Mouse (Mus musculus) cerebellum, adult 2 months (tissue): ENCODE measurements around the gene Ank3.

ENCODE experiments used
- CTCF ChIP-seq: fragments of 200-500 bp; IDR thresholded peaks from 2 replicates; pipeline ENCODE4 v1.5.1; 2011; ENCODE audit warnings: low read depth, mild to moderate bottlenecking, control low read depth, low read length, moderate library complexity, borderline replicate concordance; ENCODE audit not compliant: insufficient read depth
- POLR2A ChIP-seq: fragments of 200-500 bp; IDR thresholded peaks from 2 replicates; pipeline ENCODE4 v1.6.1; 2011; ENCODE audit warnings: low read length, control low read depth, borderline replicate concordance; ENCODE audit not compliant: insufficient read depth

- no peak for TF ChIP-seq CTCF
- no peak for TF ChIP-seq POLR2A
Observed at GRCm38 (mm10) chr10:69698699-69699098, 300.1 kb downstream of the Ank3 start.
